Mouse (Mus musculus) midbrain, embryonic 14.5 days (tissue): ENCODE measurements around the gene Myo19. TPM values are rescaled to one million over a fixed set of nuclear protein-coding genes. Genes with fewer than 3 reads are reported as not detected.

ENCODE experiments used
- ATAC-seq: fragments of 200-750 bp; cut with Nextera tagmentation; 2 replicates; pipeline ENCODE4 v1.8.0; 2017; ENCODE audit warnings: moderate number of reproducible peaks, moderate library complexity; ENCODE audit not compliant: low FRiP score, low TSS enrichment
- DNase-seq: peaks from one replicate; pipeline ENCODE4 v3.0.0-alpha.2; 2015
- H3K27ac ChIP-seq: fragments of 300-500 bp; sonication (generic); replicated peaks from 2 replicates; pipeline ENCODE4 v1.5.1; 2014; ENCODE audit warnings: mild to moderate bottlenecking, low read depth, low read length, moderate library complexity
- H3K27me3 ChIP-seq: fragments of 300-500 bp; sonication (generic); 2 replicates; pipeline ENCODE4 v1.6.1; 2014; ENCODE audit warnings: low read length, control low read depth, mixed read lengths; ENCODE audit not compliant: control insufficient read depth, insufficient read depth
- H3K36me3 ChIP-seq: fragments of 300-500 bp; sonication (generic); 2 replicates; pipeline ENCODE4 v1.6.1; 2014; ENCODE audit warnings: low read length, control low read depth; ENCODE audit not compliant: control insufficient read depth, insufficient read depth
- H3K4me1 ChIP-seq: fragments of 300-500 bp; sonication (generic); 2 replicates; pipeline ENCODE4 v1.6.1; 2014; ENCODE audit warnings: mild to moderate bottlenecking, antibody characterized with exemption, low read length, control low read depth; ENCODE audit not compliant: control insufficient read depth, insufficient read depth
- H3K4me2 ChIP-seq: fragments of 300-500 bp; sonication (generic); 2 replicates; pipeline ENCODE4 v1.6.1; 2014; ENCODE audit warnings: mild to moderate bottlenecking, low read length, moderate library complexity
- H3K4me3 ChIP-seq: fragments of 300-500 bp; sonication (generic); replicated peaks from 2 replicates; pipeline ENCODE4 v1.5.1; 2014; ENCODE audit warnings: low read depth, low read length
- H3K9ac ChIP-seq: fragments of 300-500 bp; sonication (generic); replicated peaks from 2 replicates; pipeline ENCODE4 v1.6.1; 2014; ENCODE audit warnings: mild to moderate bottlenecking, low read length, moderate library complexity
- H3K9me3 ChIP-seq: fragments of 300-500 bp; sonication (generic); 2 replicates; pipeline ENCODE4 v1.6.1; 2016; ENCODE audit warnings: low read length, control low read depth, mixed read lengths; ENCODE audit not compliant: control insufficient read depth
- WGBS: fragments of 180-500 bp; shearing (Covaris S2); extraction: QIAGEN DNeasy Blood & Tissue Kit; methylation state at CpG from one replicate; pipeline ENCODE4 v1.1.7; 2014; 5-methylcytosine and 5-hydroxymethylcytosine counted together
- polyA plus RNA-seq: library from polyadenylated mRNA; unstranded; fragments of >200 nt; fragmentation: Nextera tagmentation; extraction: Ambion mirVana; gene quantifications from 2 replicates; pipeline ENCODE4 v1.2.1, GENCODE M21; 2014

The Myo19 gene
- polyA plus RNA-seq, 1 experiment from 2014 or later = 6.2 TPM

DNA sequence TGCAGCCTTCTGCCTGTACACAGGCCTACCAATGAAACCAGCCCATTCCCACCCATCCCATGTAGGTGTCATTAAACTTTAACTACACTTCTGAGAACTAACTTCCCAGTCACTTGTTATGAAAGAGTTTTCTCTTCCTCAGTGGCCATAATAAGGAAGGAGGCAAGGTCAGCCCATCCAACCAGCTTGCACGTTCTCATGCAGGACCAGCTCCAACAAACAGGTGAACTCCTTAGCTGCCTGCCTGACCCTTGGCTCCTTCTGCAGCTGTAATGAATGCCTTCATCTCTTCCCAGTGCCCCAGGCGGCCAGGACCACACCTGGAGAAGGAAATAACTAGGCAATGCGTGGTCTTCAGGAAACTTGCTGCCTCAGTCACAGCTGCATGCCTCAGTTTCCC is 65.9 kb downstream of the Myo19 start:
- no peak overlapping the region for H3K27ac ChIP-seq
- H3K27me3 ChIP-seq = no peaks in the 10 kb centered on the region
- H3K4me2 ChIP-seq = no peak overlapping the region
- DNase-seq (no peak), ATAC-seq (no peak)
- no peak overlapping the region for H3K4me3 ChIP-seq
- WGBS = 68% methylated on average over 3 of the region's 3 CpGs
- H3K9ac ChIP-seq = no peak overlapping the region
- H3K36me3 ChIP-seq = no peaks in the 10 kb centered on the region
- peaks cover 9% of the 10 kb centered on the region for H3K4me1 ChIP-seq
- no peaks in the 10 kb centered on the region for H3K9me3 ChIP-seq

DNA sequence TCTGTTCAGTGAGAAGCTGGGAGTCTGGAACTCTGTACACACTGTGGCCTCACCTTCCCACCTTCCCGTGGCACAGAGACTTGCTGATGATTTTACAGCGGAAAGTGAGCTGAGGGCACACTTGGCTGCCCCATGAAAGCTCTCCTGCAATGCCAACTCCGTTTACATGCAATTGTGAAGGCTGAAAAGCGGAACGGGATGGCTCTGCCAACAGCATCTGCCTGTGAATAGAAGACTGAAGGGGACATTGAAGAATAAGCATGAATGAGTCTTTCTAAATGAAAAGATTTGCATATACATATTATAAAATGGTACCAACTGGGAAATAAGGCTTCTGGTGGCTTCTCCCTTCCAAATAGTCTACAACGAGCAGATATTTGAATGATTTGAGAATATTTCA is 67.3 kb downstream of the Myo19 start:
- Histone ChIP-seq H3K4me3 (no peak overlapping the region), H3K27ac (no peak overlapping the region), H3K4me2 (no peak overlapping the region), H3K4me1 (peaks cover 9% of the 10 kb centered on the region), H3K36me3 (no peaks in the 10 kb centered on the region), H3K9ac (no peak overlapping the region), H3K9me3 (no peaks in the 10 kb centered on the region), H3K27me3 (no peaks in the 10 kb centered on the region)
- DNase-seq = no peak
- 51% methylated on average over 6 of the region's 6 CpGs for WGBS
- no peak for ATAC-seq

DNA sequence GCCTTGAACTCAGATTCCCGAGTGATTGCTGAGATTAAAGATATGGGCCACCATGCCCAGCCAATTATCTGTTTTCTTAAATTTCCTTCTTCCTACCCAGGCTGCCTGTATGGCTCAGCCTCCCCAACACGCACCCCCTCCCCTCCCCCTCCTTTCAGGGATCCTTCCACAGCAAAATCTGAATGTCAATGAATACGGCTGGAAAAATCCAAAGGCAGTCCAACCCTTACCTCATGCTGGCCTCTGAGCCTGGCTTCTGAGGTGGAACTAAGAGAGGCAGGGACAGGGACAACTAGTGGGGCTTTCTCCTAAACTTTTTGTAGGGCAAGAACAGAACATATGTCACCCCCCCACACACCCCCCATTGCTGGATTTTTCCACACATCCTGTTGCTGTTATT is 68.2 kb downstream of the Myo19 start:
- no peaks in the 10 kb centered on the region for H3K27me3 ChIP-seq
- H3K36me3 ChIP-seq = no peaks in the 10 kb centered on the region
- H3K9me3 ChIP-seq = no peaks in the 10 kb centered on the region
- no peak overlapping the region for H3K9ac ChIP-seq
- 29% methylated on average over 3 of the region's 3 CpGs for WGBS
- H3K4me3 ChIP-seq = no peak overlapping the region
- peaks cover 9% of the 10 kb centered on the region for H3K4me1 ChIP-seq
- H3K4me2 ChIP-seq = no peak overlapping the region
- H3K27ac ChIP-seq = no peak overlapping the region
- ATAC-seq (no peak), DNase-seq (no peak)

DNA sequence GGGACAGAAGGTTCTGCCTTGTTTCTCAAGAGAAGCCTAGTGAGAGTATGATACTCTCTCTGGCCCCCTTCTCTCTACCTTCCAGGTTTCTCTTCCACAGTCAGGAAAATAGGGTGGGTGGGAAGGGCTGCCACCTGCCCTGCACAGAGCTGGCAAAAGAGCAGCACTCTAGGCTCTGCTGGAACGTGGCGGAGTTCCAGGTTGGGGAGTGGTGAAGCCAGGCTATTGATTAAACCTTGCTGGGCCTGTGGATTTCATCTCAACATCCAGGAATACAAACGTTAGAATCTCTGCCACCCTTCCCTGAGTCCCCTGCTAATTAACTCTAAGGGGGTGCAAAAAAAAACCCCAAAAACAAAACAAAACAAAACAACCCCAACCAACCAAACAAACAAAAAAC is 68.6 kb downstream of the Myo19 start:
- no peaks in the 10 kb centered on the region for H3K27me3 ChIP-seq
- no peak overlapping the region for H3K4me2 ChIP-seq
- no peaks in the 10 kb centered on the region for H3K36me3 ChIP-seq
- DNase-seq (no peak), ATAC-seq (no peak)
- no peaks in the 10 kb centered on the region for H3K9me3 ChIP-seq
- H3K27ac ChIP-seq = no peak overlapping the region
- no peak overlapping the region for H3K4me3 ChIP-seq
- H3K9ac ChIP-seq = no peak overlapping the region
- H3K4me1 ChIP-seq = peaks cover 7% of the 10 kb centered on the region
- WGBS = 51% methylated on average over 3 of the region's 3 CpGs

DNA sequence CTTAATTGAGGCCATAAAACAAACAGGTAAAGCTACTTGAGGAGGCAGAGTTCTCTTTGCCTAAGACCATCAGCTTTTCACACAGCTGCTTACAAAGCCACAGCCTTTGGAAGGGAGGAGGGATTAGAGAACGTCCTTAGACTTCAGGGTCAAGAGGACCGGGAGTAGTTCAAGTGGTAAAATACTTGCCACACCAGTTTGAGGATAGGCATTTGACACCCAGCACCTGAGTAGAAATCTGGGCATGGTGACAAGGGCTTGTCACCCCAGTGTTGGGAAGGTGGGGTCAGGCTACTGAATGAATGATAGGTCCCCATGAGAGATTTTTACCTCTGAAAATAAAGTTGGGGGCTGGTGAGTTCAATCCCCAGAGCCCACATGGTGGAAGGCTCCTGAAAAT is 72.7 kb downstream of the Myo19 start:
- ATAC-seq = no peak
- 20% methylated on average over 2 of the region's 2 CpGs for WGBS
- H3K4me2 ChIP-seq = no peak overlapping the region
- DNase-seq = no peak
- H3K4me1 ChIP-seq = peaks cover 2% of the 10 kb centered on the region
- no peaks in the 10 kb centered on the region for H3K36me3 ChIP-seq
- H3K9ac ChIP-seq = no peak overlapping the region
- no peak overlapping the region for H3K27ac ChIP-seq
- H3K9me3 ChIP-seq = no peaks in the 10 kb centered on the region
- H3K27me3 ChIP-seq = peaks cover 12% of the 10 kb centered on the region
- H3K4me3 ChIP-seq = no peak overlapping the region

DNA sequence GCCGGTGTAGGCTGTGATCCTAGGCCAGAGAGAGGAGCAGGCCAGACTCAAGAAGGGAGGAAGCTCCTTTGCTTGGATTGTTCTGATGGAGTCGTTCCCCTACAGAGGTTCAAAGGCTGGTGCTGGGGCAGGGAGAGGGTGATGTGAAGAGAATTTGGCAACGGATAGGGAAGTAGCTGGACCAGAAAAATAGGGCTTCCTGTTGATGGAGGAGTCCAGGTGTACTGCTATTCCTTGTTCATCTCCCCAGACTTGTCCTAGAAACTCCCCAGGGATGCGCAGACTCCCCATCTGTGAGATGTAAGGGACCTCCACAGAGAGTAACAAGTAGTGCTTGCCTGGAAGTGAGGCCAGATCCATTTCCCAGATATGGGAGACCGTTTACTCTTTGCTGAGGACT is 76.5 kb downstream of the Myo19 start:
- no peaks in the 10 kb centered on the region for H3K36me3 ChIP-seq
- 26% methylated on average over 5 of the region's 5 CpGs for WGBS
- H3K9me3 ChIP-seq = no peaks in the 10 kb centered on the region
- peaks cover 13% of the 10 kb centered on the region for H3K4me1 ChIP-seq
- no peak for ATAC-seq
- H3K27me3 ChIP-seq = peaks cover 40% of the 10 kb centered on the region
- DNase-seq = no peak
- no peak overlapping the region for H3K9ac ChIP-seq
- H3K4me3 ChIP-seq = no peak overlapping the region
- no peak overlapping the region for H3K27ac ChIP-seq
- no peak overlapping the region for H3K4me2 ChIP-seq

DNA sequence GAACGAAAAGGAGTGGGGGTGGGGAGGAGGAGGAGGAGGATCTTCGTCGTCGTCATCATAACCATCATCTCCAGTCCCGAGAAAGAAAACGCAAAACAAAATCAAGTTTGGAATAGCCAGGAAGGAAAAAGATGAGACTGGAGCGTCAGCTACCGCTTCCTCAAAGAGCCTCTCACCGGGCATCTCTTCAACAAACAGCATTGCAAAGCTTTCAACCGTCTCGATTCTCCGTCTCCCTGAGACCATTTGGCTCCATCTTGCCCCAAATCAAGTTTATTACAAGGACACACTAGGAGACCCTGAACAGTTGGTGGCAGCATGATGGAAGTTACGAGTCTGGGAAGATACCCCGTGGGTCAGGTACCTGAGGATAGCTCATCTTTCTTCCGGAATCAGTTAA is 77.2 kb downstream of the Myo19 start:
- H3K36me3 ChIP-seq = no peaks in the 10 kb centered on the region
- DNase-seq = no peak
- H3K9ac ChIP-seq = no peak overlapping the region; the same call in 1 of the 2 replicates
- H3K27me3 ChIP-seq = peaks cover 40% of the 10 kb centered on the region
- no peak for ATAC-seq
- peak overlapping the region; percentile 60 for H3K4me2 ChIP-seq
- 8% methylated on average over 15 of the region's 15 CpGs for WGBS
- H3K4me1 ChIP-seq = peaks cover 13% of the 10 kb centered on the region
- no peak overlapping the region for H3K27ac ChIP-seq
- H3K9me3 ChIP-seq = no peaks in the 10 kb centered on the region
- H3K4me3 ChIP-seq = peak overlapping the region; percentile 35

DNA sequence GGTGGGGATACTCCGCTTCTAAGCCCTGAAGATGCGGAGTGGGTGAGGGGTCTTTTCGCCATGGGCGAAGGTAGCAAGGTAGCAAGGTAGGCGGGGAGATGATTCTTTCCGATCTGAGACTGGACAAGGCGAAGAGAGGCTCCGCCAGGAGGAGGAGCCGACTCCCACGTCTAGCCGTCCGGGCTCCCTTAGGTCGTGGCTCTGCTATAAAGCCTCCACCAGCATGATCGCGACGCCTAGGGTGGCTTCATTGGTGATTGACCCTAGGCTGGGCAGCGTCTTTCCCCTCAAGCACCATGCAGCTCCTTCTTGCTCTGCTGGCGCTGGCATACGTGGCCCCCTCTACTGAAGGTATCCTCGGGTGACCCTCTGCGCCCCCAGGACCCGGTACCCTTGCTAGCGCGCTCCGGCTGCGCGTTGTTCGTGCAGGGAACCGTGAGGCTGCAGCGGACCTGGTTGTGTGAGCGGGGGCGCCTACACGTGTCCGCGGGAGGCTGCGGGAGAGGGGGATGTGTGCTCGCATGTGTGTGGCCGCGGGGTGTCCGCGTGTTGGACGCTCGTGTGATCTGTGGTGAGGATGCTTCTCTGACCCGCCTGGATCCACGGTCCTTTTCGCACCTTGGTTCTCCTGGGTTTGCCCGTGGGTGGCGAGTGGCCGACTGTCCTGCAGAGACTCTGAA is 77.8 kb downstream of the Myo19 start, which contains the start of gene Car4:
TSS of gene Car4 (plus strand) at position 196 of the 680 bp plus-strand sequence.
- peaks cover 40% of the 10 kb centered on the region for H3K27me3 ChIP-seq
- H3K36me3 ChIP-seq = no peaks in the 10 kb centered on the region
- peak within 1 kb of the TSS; percentile 60 for H3K4me2 ChIP-seq
- DNase-seq (peak; percentile 51), ATAC-seq (no peak)
- 1% methylated on average over 49 of the region's 49 CpGs for WGBS
- no peaks in the 10 kb centered on the region for H3K9me3 ChIP-seq
- H3K9ac ChIP-seq = no peak within 1 kb of the TSS; the same call in 1 of the 2 replicates
- no peak within 1 kb of the TSS for H3K27ac ChIP-seq
- peak within 1 kb of the TSS; percentile 35 for H3K4me3 ChIP-seq
- peaks cover 13% of the 10 kb centered on the region for H3K4me1 ChIP-seq

DNA sequence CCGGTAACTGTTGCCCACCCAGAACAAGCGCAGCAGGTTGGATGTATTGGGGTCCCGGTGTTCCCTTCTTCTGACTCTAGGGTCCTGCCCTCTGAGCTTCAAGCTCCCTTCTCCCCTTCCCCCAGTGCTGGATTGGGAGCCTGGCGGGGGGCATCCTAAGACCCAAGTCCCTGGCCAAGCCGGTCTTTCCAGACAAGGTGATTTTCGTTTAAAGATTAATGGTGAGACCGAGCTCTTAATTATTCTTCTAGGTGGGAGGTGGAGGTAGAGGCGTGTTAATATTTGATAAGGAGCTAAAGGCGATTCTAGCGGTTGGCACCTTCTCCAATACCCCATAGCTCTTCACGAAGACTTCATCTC is 78.3 kb downstream of the Myo19 start:
- H3K9ac ChIP-seq = no peak overlapping the region
- H3K4me1 ChIP-seq = peaks cover 13% of the 10 kb centered on the region
- H3K27ac ChIP-seq = no peak overlapping the region
- H3K27me3 ChIP-seq = peaks cover 40% of the 10 kb centered on the region
- peak overlapping the region; percentile 35 for H3K4me3 ChIP-seq
- no peaks in the 10 kb centered on the region for H3K36me3 ChIP-seq
- H3K4me2 ChIP-seq = peak overlapping the region; percentile 60
- no peak for ATAC-seq
- H3K9me3 ChIP-seq = no peaks in the 10 kb centered on the region
- DNase-seq = no peak
- 1% methylated on average over 11 of the region's 11 CpGs for WGBS
